Comparison of ENCODE assay signal across 1 mouse cellular context in genomic region chr11:115564064-115564809, GRCm38 (mm10).
TF ChIP-seq lines count a peak whose summit lies in the region.

TSS of gene Nup85 (plus strand) at chr11:115564434.

TF ChIP-seq in MEL, 35 proteins besides CTCF, POLR2A, EP300 and RAD21 (continued from another document):
- TF ChIP-seq ELF1 (IDR thresholded peaks at IDR 0.05; ENCODE audit: low read depth, low read length): no peak
- TF ChIP-seq MAX (IDR thresholded peaks at IDR 0.05; ENCODE audit: low read length): peak; percentile 99
- no peak for TF ChIP-seq SMC3 (IDR thresholded peaks at IDR 0.05; ENCODE audit: low read depth, low read length)
- TF ChIP-seq JUND (IDR thresholded peaks at IDR 0.05; ENCODE audit: low read depth, low read length): no peak
